Mouse (Mus musculus): ENCODE results near the gene Bbs10. TPM values are rescaled to one million over a fixed set of nuclear protein-coding genes. Genes with fewer than 3 reads are reported as not detected.

The Bbs10 gene
- polyA plus RNA-seq, 1 experiment: 6.8 TPM

DNA sequence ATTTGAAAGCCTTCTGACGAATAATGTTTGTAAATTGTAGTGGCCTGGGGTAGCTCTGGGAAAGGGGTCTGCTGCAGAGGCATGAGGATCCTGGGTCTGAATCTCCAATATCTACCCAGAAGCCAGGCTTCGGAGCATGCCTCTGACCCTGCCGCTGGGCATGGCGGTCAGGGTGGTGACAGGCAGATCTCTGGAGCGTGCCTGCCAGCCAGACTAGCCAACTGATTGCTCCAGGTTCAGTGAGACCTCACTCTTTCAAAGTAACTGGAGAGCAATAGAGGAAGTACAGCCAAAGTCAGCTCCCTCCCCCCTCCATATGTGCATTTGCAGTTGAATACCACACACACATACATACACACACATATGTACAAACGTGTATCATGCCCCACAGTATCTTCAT is 4.0 kb downstream of the Bbs10 start:
- no peaks in the 10 kb centered on the region; the same call in none of the 2 replicates for H3K4me1 ChIP-seq (ENCODE audit: control insufficient read depth, insufficient read depth, low read length)
- no peak overlapping the region for H3K27ac ChIP-seq (ENCODE audit: control insufficient read depth, insufficient read depth, low read depth, low read length)
- no peaks in the 10 kb centered on the region for H3K36me3 ChIP-seq (ENCODE audit: control insufficient read depth, insufficient read depth, low read length)
- TF ChIP-seq CTCF (IDR thresholded peaks at IDR 0.05; ENCODE audit: control insufficient read depth, insufficient read depth, insufficient replicate concordance, low read depth, low read length): no peak
- no peak for TF ChIP-seq POLR2A (IDR thresholded peaks at IDR 0.05; ENCODE audit: control insufficient read depth, low read depth, low read length)
- no peak overlapping the region for H3K4me3 ChIP-seq (ENCODE audit: control insufficient read depth, low read depth, low read length)
- no peaks in the 10 kb centered on the region for H3K27me3 ChIP-seq (ENCODE audit: control insufficient read depth, insufficient read depth, low read length)

DNA sequence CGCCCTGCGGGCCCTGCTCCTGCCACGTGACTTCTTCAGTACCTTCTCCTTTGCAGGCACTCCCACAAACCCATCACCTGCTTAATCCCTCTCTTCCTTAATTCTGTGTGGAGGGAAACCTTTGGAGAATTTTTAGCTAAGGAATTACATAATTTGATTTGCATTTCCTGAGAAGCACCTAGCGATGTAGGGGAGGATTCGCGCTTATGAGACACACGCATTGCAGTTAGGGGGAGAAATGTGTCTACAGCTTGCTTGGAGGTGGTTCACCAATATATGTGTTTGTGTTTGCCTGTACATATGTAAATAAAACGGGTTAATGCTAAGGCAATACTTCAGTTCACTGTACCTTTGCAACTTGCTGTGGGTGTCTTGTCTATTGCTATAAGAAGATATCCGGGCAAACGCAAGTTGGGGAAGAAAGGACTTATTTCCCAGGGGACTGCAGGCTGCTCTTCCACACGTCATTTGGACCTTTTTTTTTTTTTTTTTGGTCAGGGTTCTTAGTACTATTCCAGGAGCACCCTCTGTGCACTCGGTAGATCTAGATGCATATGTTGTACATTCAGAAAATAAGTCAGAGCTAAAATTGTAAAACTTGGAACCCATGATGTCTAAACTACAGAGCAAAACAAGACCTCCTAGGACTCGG is 10.5 kb downstream of the Bbs10 start:
- H3K36me3 ChIP-seq (ENCODE audit: control insufficient read depth, insufficient read depth, low read length): no peaks in the 10 kb centered on the region; the same call in 1 of the 2 replicates
- no peak overlapping the region for H3K27ac ChIP-seq (ENCODE audit: control insufficient read depth, insufficient read depth, low read depth, low read length)
- no peaks in the 10 kb centered on the region; the same call in 1 of the 2 replicates for H3K4me1 ChIP-seq (ENCODE audit: control insufficient read depth, insufficient read depth, low read length)
- H3K27me3 ChIP-seq (ENCODE audit: control insufficient read depth, insufficient read depth, low read length): no peaks in the 10 kb centered on the region
- H3K4me3 ChIP-seq (ENCODE audit: control insufficient read depth, low read depth, low read length): no peak overlapping the region
- TF ChIP-seq POLR2A (IDR thresholded peaks at IDR 0.05; ENCODE audit: control insufficient read depth, low read depth, low read length) (no peak), CTCF (IDR thresholded peaks at IDR 0.05; ENCODE audit: control insufficient read depth, insufficient read depth, insufficient replicate concordance, low read depth, low read length) (no peak)

DNA sequence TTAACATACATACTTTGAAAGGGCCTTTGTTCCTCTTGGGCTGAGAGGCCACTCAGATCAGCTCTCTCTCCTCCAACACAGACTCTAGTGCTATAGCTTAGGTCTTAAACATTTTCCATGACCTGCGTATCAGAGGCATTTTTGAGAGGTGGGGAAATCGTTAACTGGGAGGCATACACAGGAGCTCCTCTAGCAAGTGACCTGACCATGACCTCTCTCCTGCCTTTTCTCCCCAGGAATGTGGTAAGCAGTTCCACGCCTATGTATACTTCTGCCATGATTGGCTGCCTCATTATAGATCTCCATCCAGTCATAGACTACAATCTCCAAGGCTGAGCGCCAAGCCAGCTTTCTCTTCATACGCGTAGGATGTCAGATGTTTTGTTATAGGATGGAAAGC is 14.8 kb downstream of the Bbs10 start:
- no peak overlapping the region for H3K27ac ChIP-seq (ENCODE audit: control insufficient read depth, insufficient read depth, low read depth, low read length)
- H3K27me3 ChIP-seq (ENCODE audit: control insufficient read depth, insufficient read depth, low read length): no peaks in the 10 kb centered on the region
- H3K36me3 ChIP-seq (ENCODE audit: control insufficient read depth, insufficient read depth, low read length): no peaks in the 10 kb centered on the region; the same call in 1 of the 2 replicates
- H3K4me1 ChIP-seq (ENCODE audit: control insufficient read depth, insufficient read depth, low read length): no peaks in the 10 kb centered on the region; the same call in 1 of the 2 replicates
- TF ChIP-seq CTCF (IDR thresholded peaks at IDR 0.05; ENCODE audit: control insufficient read depth, insufficient read depth, insufficient replicate concordance, low read depth, low read length) (no peak), POLR2A (IDR thresholded peaks at IDR 0.05; ENCODE audit: control insufficient read depth, low read depth, low read length) (no peak)
- no peak overlapping the region for H3K4me3 ChIP-seq (ENCODE audit: control insufficient read depth, low read depth, low read length)

DNA sequence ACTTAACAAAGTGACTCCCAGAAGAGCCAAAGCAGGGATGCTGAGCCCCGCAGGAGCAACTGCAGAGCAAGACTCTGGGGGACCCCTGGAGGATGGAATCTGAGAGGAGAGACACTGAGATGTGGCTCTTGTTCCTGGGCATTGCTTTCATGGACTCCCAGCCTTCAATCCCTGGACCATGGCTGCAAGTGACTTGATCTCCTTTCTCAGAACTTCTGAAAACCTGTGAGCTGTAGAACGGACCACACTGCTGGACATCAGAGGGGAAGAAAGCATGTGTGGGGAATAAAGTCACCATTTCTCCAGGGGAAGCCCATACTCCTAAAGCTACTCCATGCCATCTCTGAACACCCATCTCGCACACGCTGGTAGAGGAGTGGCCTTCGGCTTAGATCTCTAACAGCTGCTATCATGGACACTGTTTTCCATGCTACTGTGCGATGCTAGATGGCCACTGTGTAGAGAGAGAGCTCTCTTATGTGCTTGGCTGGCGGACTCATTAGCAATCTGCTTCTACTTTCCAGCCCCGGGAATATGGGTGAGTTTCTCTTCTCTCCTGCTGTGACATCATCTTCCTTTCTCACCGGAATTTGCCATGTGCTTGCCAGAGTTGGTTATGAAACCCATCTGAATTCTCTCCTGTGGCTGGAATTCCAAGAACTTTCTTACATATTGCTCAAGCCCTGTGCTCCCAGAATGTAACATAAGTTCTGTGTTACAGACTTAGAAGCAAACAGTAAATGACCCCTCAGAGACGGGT is 16.3 kb downstream of the Bbs10 start:
- Histone ChIP-seq H3K36me3 (ENCODE audit: control insufficient read depth, insufficient read depth, low read length) (no peaks in the 10 kb centered on the region), H3K27me3 (ENCODE audit: control insufficient read depth, insufficient read depth, low read length) (no peaks in the 10 kb centered on the region), H3K4me3 (ENCODE audit: control insufficient read depth, low read depth, low read length) (no peak overlapping the region), H3K4me1 (ENCODE audit: control insufficient read depth, insufficient read depth, low read length) (no peaks in the 10 kb centered on the region), H3K27ac (ENCODE audit: control insufficient read depth, insufficient read depth, low read depth, low read length) (no peak overlapping the region)
- TF ChIP-seq POLR2A (IDR thresholded peaks at IDR 0.05; ENCODE audit: control insufficient read depth, low read depth, low read length) (no peak), CTCF (IDR thresholded peaks at IDR 0.05; ENCODE audit: control insufficient read depth, insufficient read depth, insufficient replicate concordance, low read depth, low read length) (no peak)

DNA sequence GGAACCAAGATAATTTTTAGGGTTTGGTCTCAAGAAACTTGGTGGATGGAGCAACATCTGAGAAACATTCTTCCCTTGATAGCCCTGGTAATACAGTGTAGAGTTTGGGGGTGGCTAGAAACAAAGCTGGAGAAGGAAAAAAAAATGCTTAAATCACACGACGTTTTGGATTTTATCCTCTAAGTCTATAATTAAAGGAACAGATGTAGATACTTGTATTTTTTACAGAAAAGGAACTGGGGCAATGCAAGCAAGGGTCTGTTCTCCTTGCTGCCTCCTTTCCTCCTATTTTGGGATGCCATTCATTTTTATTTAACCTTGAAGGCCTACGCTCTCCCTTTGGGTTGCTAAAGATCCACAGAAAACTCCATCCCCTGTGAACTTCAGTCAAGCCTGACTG is 17.5 kb downstream of the Bbs10 start:
- H3K4me3 ChIP-seq (ENCODE audit: control insufficient read depth, low read depth, low read length): no peak overlapping the region
- no peaks in the 10 kb centered on the region for H3K4me1 ChIP-seq (ENCODE audit: control insufficient read depth, insufficient read depth, low read length)
- no peak for TF ChIP-seq POLR2A (IDR thresholded peaks at IDR 0.05; ENCODE audit: control insufficient read depth, low read depth, low read length)
- no peak for TF ChIP-seq CTCF (IDR thresholded peaks at IDR 0.05; ENCODE audit: control insufficient read depth, insufficient read depth, insufficient replicate concordance, low read depth, low read length)
- no peaks in the 10 kb centered on the region for H3K36me3 ChIP-seq (ENCODE audit: control insufficient read depth, insufficient read depth, low read length)
- H3K27me3 ChIP-seq (ENCODE audit: control insufficient read depth, insufficient read depth, low read length): no peaks in the 10 kb centered on the region
- no peak overlapping the region for H3K27ac ChIP-seq (ENCODE audit: control insufficient read depth, insufficient read depth, low read depth, low read length)

DNA sequence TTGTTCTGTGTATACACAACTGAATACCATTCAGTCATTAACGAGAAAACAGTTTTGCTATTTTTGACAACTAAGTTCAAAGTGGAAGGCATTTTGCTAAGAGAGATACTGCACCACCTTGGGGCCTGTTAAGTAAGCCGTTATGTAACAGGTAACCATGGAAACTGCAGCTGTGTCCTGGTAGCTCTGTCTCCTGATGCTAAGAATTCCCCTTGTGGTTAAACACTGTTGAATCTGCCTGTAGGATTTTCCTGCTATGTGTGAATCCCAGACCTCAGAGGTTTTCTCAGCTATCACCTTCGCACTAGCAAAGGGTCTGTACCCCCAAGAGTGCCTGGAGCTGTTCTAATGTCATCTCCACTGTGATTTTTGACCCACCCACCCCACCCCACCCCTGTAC is 19.5 kb downstream of the Bbs10 start:
- no peaks in the 10 kb centered on the region for H3K27me3 ChIP-seq (ENCODE audit: control insufficient read depth, insufficient read depth, low read length)
- no peak for TF ChIP-seq POLR2A (IDR thresholded peaks at IDR 0.05; ENCODE audit: control insufficient read depth, low read depth, low read length)
- TF ChIP-seq CTCF (IDR thresholded peaks at IDR 0.05; ENCODE audit: control insufficient read depth, insufficient read depth, insufficient replicate concordance, low read depth, low read length): no peak
- H3K4me3 ChIP-seq (ENCODE audit: control insufficient read depth, low read depth, low read length): no peak overlapping the region
- no peaks in the 10 kb centered on the region for H3K36me3 ChIP-seq (ENCODE audit: control insufficient read depth, insufficient read depth, low read length)
- no peak overlapping the region for H3K27ac ChIP-seq (ENCODE audit: control insufficient read depth, insufficient read depth, low read depth, low read length)
- no peaks in the 10 kb centered on the region for H3K4me1 ChIP-seq (ENCODE audit: control insufficient read depth, insufficient read depth, low read length)

DNA sequence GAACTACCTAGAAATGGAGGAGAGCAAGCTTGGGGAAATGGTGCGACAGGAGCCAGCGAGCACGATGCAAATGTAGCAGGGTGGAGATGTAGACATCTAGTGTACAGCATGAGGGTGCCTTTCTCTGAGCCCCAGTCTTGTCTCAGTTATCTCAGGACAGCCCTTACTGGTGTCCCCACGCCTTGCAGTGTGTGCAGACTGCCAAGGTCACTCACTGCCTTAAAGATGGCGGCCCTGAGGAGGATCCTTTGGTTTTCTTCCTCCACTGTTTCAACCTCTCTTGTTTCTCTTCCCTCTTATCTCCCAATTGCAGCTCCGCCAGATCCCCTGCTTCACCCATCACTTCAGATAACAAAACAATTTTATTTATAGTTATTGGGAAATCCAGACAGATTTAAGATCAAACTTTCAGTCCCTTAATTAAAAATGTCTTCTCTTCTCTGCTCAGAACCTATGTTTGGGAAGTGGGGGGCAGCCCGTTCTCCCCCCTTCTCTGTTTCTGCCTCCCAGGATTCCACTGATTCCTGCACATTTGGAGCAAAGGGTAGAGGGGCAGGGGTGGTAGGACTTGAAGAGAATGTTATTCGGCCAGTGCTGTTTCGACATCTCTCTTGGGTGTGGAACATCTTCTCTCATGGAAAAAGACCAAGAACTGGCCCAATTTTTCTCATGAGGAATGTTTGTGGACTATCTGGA is 20.5 kb downstream of the Bbs10 start:
- Histone ChIP-seq H3K27me3 (ENCODE audit: control insufficient read depth, insufficient read depth, low read length) (no peaks in the 10 kb centered on the region), H3K4me1 (ENCODE audit: control insufficient read depth, insufficient read depth, low read length) (no peaks in the 10 kb centered on the region), H3K27ac (ENCODE audit: control insufficient read depth, insufficient read depth, low read depth, low read length) (no peak overlapping the region), H3K36me3 (ENCODE audit: control insufficient read depth, insufficient read depth, low read length) (no peaks in the 10 kb centered on the region), H3K4me3 (ENCODE audit: control insufficient read depth, low read depth, low read length) (no peak overlapping the region)
- TF ChIP-seq CTCF (IDR thresholded peaks at IDR 0.05; ENCODE audit: control insufficient read depth, insufficient read depth, insufficient replicate concordance, low read depth, low read length) (no peak), POLR2A (IDR thresholded peaks at IDR 0.05; ENCODE audit: control insufficient read depth, low read depth, low read length) (no peak)
